Mouse (Mus musculus): ENCODE data around the gene Ndufs1. TPM values are rescaled to one million over a fixed set of nuclear protein-coding genes. Genes with fewer than 3 reads are reported as not detected.
A peak's percentile ranks its signal among the peaks of the same experiment; 100 is the strongest.

The Ndufs1 gene
- 140 and 146 TPM in 2 replicates for polyA plus RNA-seq (2014; fragmentation: Nextera tagmentation; extraction: Ambion mirVana)

GRCm38 (mm10) chr1:63176604-63177421 is at the start of gene Ndufs1, which contains the start of gene Eef1b2:
TSS of gene Ndufs1 (minus strand) at chr1:63176833.
TSS of gene Eef1b2 (plus strand) at chr1:63176825.
- ATAC-seq (replicated peaks; ENCODE audit: low FRiP score, low TSS enrichment, low read depth) (peak; percentile 90), DNase-seq (ENCODE audit: low spot score) (peak; percentile 97)
- peak within 1 kb of the TSS; percentile 94 for H3K4me2 ChIP-seq (ENCODE audit: low read length)
- under 1% methylated on average over 72 of the region's 72 CpGs for WGBS
- no peaks in the 10 kb centered on the region for H3K27me3 ChIP-seq (replicated peaks; ENCODE audit: control insufficient read depth, insufficient read depth, low read length)
- peaks cover 22% of the 10 kb centered on the region for H3K4me1 ChIP-seq (replicated peaks; ENCODE audit: control insufficient read depth, insufficient read depth, low read length)
- H3K27ac ChIP-seq (ENCODE audit: low read depth), result peak within 1 kb of the TSS; percentile 86
- no peaks in the 10 kb centered on the region for H3K9me3 ChIP-seq (ENCODE audit: control insufficient read depth, low read length)
- peak within 1 kb of the TSS; percentile 93 for H3K4me3 ChIP-seq (ENCODE audit: low read depth, low read length)
- H3K9ac ChIP-seq (ENCODE audit: low read length), result peak within 1 kb of the TSS; percentile 92
- peaks cover 33% of the 10 kb centered on the region for H3K36me3 ChIP-seq (ENCODE audit: control insufficient read depth, insufficient read depth, low read length)

- WGBS, result 6% methylated on average over 7 of the region's 7 CpGs
- ATAC-seq (replicated peaks; ENCODE audit: low FRiP score, low TSS enrichment, low read depth), result no peak
Measured at GRCm38 (mm10) chr1:63225890-63226289, 49.3 kb upstream of the Ndufs1 start.

GRCm38 (mm10) chr1:63225009-63225408 is 48.4 kb upstream of the Ndufs1 start:
- no peak overlapping the region for H3K4me3 ChIP-seq (ENCODE audit: low read depth, low read length)
- no peaks in the 10 kb centered on the region for H3K9me3 ChIP-seq (ENCODE audit: control insufficient read depth, low read length)
- H3K27ac ChIP-seq (ENCODE audit: low read depth), result no peak overlapping the region
- H3K4me2 ChIP-seq (ENCODE audit: low read length), result no peak overlapping the region
- WGBS, result 46% methylated on average over 4 of the region's 4 CpGs
- ATAC-seq (replicated peaks; ENCODE audit: low FRiP score, low TSS enrichment, low read depth) (no peak), DNase-seq (ENCODE audit: low spot score) (peak; percentile 21)
- no peak overlapping the region for H3K9ac ChIP-seq (ENCODE audit: low read length)
- H3K27me3 ChIP-seq (replicated peaks; ENCODE audit: control insufficient read depth, insufficient read depth, low read length), result no peaks in the 10 kb centered on the region
- H3K4me1 ChIP-seq (replicated peaks; ENCODE audit: control insufficient read depth, insufficient read depth, low read length), result no peaks in the 10 kb centered on the region
- H3K36me3 ChIP-seq (ENCODE audit: control insufficient read depth, insufficient read depth, low read length), result no peaks in the 10 kb centered on the region

More at GRCm38 (mm10) chr1:63225890-63226289, 49.3 kb upstream of the Ndufs1 start:
- Histone ChIP-seq H3K4me1 (replicated peaks; ENCODE audit: control insufficient read depth, insufficient read depth, low read length) (no peaks in the 10 kb centered on the region), H3K4me3 (ENCODE audit: low read depth, low read length) (no peak overlapping the region), H3K4me2 (ENCODE audit: low read length) (no peak overlapping the region), H3K27me3 (replicated peaks; ENCODE audit: control insufficient read depth, insufficient read depth, low read length) (no peaks in the 10 kb centered on the region), H3K9ac (ENCODE audit: low read length) (no peak overlapping the region), H3K27ac (ENCODE audit: low read depth) (no peak overlapping the region), H3K36me3 (ENCODE audit: control insufficient read depth, insufficient read depth, low read length) (no peaks in the 10 kb centered on the region), H3K9me3 (ENCODE audit: control insufficient read depth, low read length) (no peaks in the 10 kb centered on the region)
- DNase-seq (ENCODE audit: low spot score), result no peak

GRCm38 (mm10) chr1:63219277-63219676 is 42.6 kb upstream of the Ndufs1 start:
- no peak overlapping the region for H3K27ac ChIP-seq (ENCODE audit: low read depth)
- H3K4me2 ChIP-seq (ENCODE audit: low read length), result no peak overlapping the region
- ATAC-seq (replicated peaks; ENCODE audit: low FRiP score, low TSS enrichment, low read depth), result no peak
- H3K4me3 ChIP-seq (ENCODE audit: low read depth, low read length), result no peak overlapping the region
- no peaks in the 10 kb centered on the region for H3K36me3 ChIP-seq (ENCODE audit: control insufficient read depth, insufficient read depth, low read length)
- DNase-seq (ENCODE audit: low spot score), result no peak
- no peak overlapping the region for H3K9ac ChIP-seq (ENCODE audit: low read length)
- no peaks in the 10 kb centered on the region for H3K4me1 ChIP-seq (replicated peaks; ENCODE audit: control insufficient read depth, insufficient read depth, low read length)
- 92% methylated on average over 4 of the region's 4 CpGs for WGBS
- no peaks in the 10 kb centered on the region for H3K27me3 ChIP-seq (replicated peaks; ENCODE audit: control insufficient read depth, insufficient read depth, low read length)
- no peaks in the 10 kb centered on the region for H3K9me3 ChIP-seq (ENCODE audit: control insufficient read depth, low read length)

GRCm38 (mm10) chr1:63214631-63215030 is 38.0 kb upstream of the Ndufs1 start:
- H3K27me3 ChIP-seq (replicated peaks; ENCODE audit: control insufficient read depth, insufficient read depth, low read length), result no peaks in the 10 kb centered on the region
- H3K4me3 ChIP-seq (ENCODE audit: low read depth, low read length), result no peak overlapping the region
- H3K27ac ChIP-seq (ENCODE audit: low read depth), result no peak overlapping the region
- H3K9ac ChIP-seq (ENCODE audit: low read length), result no peak overlapping the region
- ATAC-seq (replicated peaks; ENCODE audit: low FRiP score, low TSS enrichment, low read depth), result no peak
- H3K36me3 ChIP-seq (ENCODE audit: control insufficient read depth, insufficient read depth, low read length), result no peaks in the 10 kb centered on the region
- no peaks in the 10 kb centered on the region for H3K9me3 ChIP-seq (ENCODE audit: control insufficient read depth, low read length)
- no peak for DNase-seq (ENCODE audit: low spot score)
- no peaks in the 10 kb centered on the region; the same call in 1 of the 2 replicates for H3K4me1 ChIP-seq (replicated peaks; ENCODE audit: control insufficient read depth, insufficient read depth, low read length)
- no peak overlapping the region for H3K4me2 ChIP-seq (ENCODE audit: low read length)
- 59% methylated on average over 7 of the region's 7 CpGs for WGBS

GRCm38 (mm10) chr1:63214271-63214558 is 37.6 kb upstream of the Ndufs1 start, which contains the start of gene Gpr1:
TSS of gene Gpr1 (minus strand) at chr1:63214543.
- no peaks in the 10 kb centered on the region for H3K9me3 ChIP-seq (ENCODE audit: control insufficient read depth, low read length)
- ATAC-seq (replicated peaks; ENCODE audit: low FRiP score, low TSS enrichment, low read depth), result no peak
- H3K4me3 ChIP-seq (ENCODE audit: low read depth, low read length), result no peak within 1 kb of the TSS

GRCm38 (mm10) chr1:63213478-63214270 is 37.0 kb upstream of the Ndufs1 start:
- Histone ChIP-seq H3K4me2 (ENCODE audit: low read length) (peak overlapping the region; percentile 16; the same call in 1 of the 2 replicates), H3K4me3 (ENCODE audit: low read depth, low read length) (no peak overlapping the region), H3K9ac (ENCODE audit: low read length) (no peak overlapping the region), H3K9me3 (ENCODE audit: control insufficient read depth, low read length) (no peaks in the 10 kb centered on the region), H3K36me3 (ENCODE audit: control insufficient read depth, insufficient read depth, low read length) (no peaks in the 10 kb centered on the region), H3K27ac (ENCODE audit: low read depth) (no peak overlapping the region), H3K27me3 (replicated peaks; ENCODE audit: control insufficient read depth, insufficient read depth, low read length) (no peaks in the 10 kb centered on the region), H3K4me1 (replicated peaks; ENCODE audit: control insufficient read depth, insufficient read depth, low read length) (no peaks in the 10 kb centered on the region; the same call in 1 of the 2 replicates)
- DNase-seq (ENCODE audit: low spot score) (peak; percentile 59), ATAC-seq (replicated peaks; ENCODE audit: low FRiP score, low TSS enrichment, low read depth) (no peak)
- WGBS, result 26% methylated on average over 22 of the region's 22 CpGs

More at GRCm38 (mm10) chr1:63214271-63214558, 37.6 kb upstream of the Ndufs1 start, which contains the start of gene Gpr1:
- no peak within 1 kb of the TSS for H3K9ac ChIP-seq (ENCODE audit: low read length)
- WGBS, result 41% methylated on average over 3 of the region's 3 CpGs
- H3K27ac ChIP-seq (ENCODE audit: low read depth), result no peak within 1 kb of the TSS
- no peaks in the 10 kb centered on the region for H3K36me3 ChIP-seq (ENCODE audit: control insufficient read depth, insufficient read depth, low read length)
- DNase-seq (ENCODE audit: low spot score), result no peak
- H3K4me2 ChIP-seq (ENCODE audit: low read length), result peak within 1 kb of the TSS; percentile 16; the same call in 1 of the 2 replicates
- no peaks in the 10 kb centered on the region; the same call in 1 of the 2 replicates for H3K4me1 ChIP-seq (replicated peaks; ENCODE audit: control insufficient read depth, insufficient read depth, low read length)
- no peaks in the 10 kb centered on the region for H3K27me3 ChIP-seq (replicated peaks; ENCODE audit: control insufficient read depth, insufficient read depth, low read length)

- ATAC-seq (replicated peaks; ENCODE audit: low FRiP score, low TSS enrichment, low read depth), result no peak
- Histone ChIP-seq H3K27ac (ENCODE audit: low read depth) (no peak overlapping the region), H3K4me1 (replicated peaks; ENCODE audit: control insufficient read depth, insufficient read depth, low read length) (no peaks in the 10 kb centered on the region; the same call in 1 of the 2 replicates), H3K4me2 (ENCODE audit: low read length) (no peak overlapping the region), H3K4me3 (ENCODE audit: low read depth, low read length) (no peak overlapping the region), H3K9ac (ENCODE audit: low read length) (no peak overlapping the region), H3K27me3 (replicated peaks; ENCODE audit: control insufficient read depth, insufficient read depth, low read length) (no peaks in the 10 kb centered on the region), H3K36me3 (ENCODE audit: control insufficient read depth, insufficient read depth, low read length) (no peaks in the 10 kb centered on the region), H3K9me3 (ENCODE audit: control insufficient read depth, low read length) (no peaks in the 10 kb centered on the region)
- no peak for DNase-seq (ENCODE audit: low spot score)
- WGBS, result 41% methylated on average over 6 of the region's 6 CpGs
Measured at GRCm38 (mm10) chr1:63209861-63210529, 33.4 kb upstream of the Ndufs1 start.
